Mouse (Mus musculus): ENCODE measurements around the gene Kcmf1.

- no peak for TF ChIP-seq CTCF (IDR thresholded peaks at IDR 0.05; ENCODE audit: low read depth)
- TF ChIP-seq EP300 (IDR thresholded peaks at IDR 0.05; ENCODE audit: low read depth), result no peak
Observed at GRCm38 (mm10) chr6:72803669-72804068, 96.1 kb downstream of the Kcmf1 start.

Data from liver, embryonic 14.5 days (tissue).